Mouse (Mus musculus) kidney, postnatal 0 days (tissue): ENCODE measurements at regions not wholly inside any gene's neighbourhood (a gene's known extent, or its start where the extent isn't known, plus 50 kb on each side); places are given as distances from the start of the nearest gene placed in this dataset.

Source experiments
- ATAC-seq: fragments of 200-750 bp; cut with Nextera tagmentation; replicated peaks from 2 replicates; pipeline ENCODE4 v1.8.0; 2017; ENCODE audit warnings: low read depth, moderate number of reproducible peaks, moderate TSS enrichment, moderate library complexity; ENCODE audit not compliant: low FRiP score
- DNase-seq: peaks from one replicate; pipeline ENCODE4 v3.0.0-alpha.2; 2016; ENCODE audit warnings: low spot score
- H3K27ac ChIP-seq: fragments of 300-500 bp; sonication (generic); 2 replicates; pipeline ENCODE4 v1.5.1; 2014; ENCODE audit warnings: mild to moderate bottlenecking
- H3K27me3 ChIP-seq: fragments of 300-500 bp; sonication (generic); 2 replicates; pipeline ENCODE4 v1.6.1; 2014; ENCODE audit warnings: low read length, mixed read lengths; ENCODE audit not compliant: insufficient read depth
- H3K36me3 ChIP-seq: fragments of 300-500 bp; sonication (generic); 2 replicates; pipeline ENCODE4 v1.6.1; 2014; ENCODE audit warnings: low read length, mixed read lengths; ENCODE audit not compliant: insufficient read depth
- H3K4me1 ChIP-seq: fragments of 300-500 bp; sonication (generic); replicated peaks from 2 replicates; pipeline ENCODE4 v1.6.1; 2014; ENCODE audit warnings: antibody characterized with exemption, low read length, mixed read lengths; ENCODE audit not compliant: insufficient read depth
- H3K4me2 ChIP-seq: fragments of 300-500 bp; sonication (generic); 2 replicates; pipeline ENCODE4 v1.6.1; 2014; ENCODE audit warnings: mild to moderate bottlenecking, low read length, moderate library complexity, mixed read lengths
- H3K4me3 ChIP-seq: fragments of 300-500 bp; sonication (generic); replicated peaks from 2 replicates; pipeline ENCODE4 v1.5.1; 2014; ENCODE audit warnings: low read depth, low read length
- H3K9ac ChIP-seq: fragments of 300-500 bp; sonication (generic); 2 replicates; pipeline ENCODE4 v1.6.1; 2014; ENCODE audit warnings: low read depth, low read length
- H3K9me3 ChIP-seq: fragments of 300-500 bp; sonication (generic); replicated peaks from 2 replicates; pipeline ENCODE4 v1.6.1; 2016; ENCODE audit warnings: low read length, inconsistent platforms, mixed read lengths
- CTCF ChIP-seq: IDR thresholded peaks from 2 replicates; pipeline ENCODE4 v1.5.1; 2016; ENCODE audit warnings: antibody characterized with exemption, low read depth, mild to moderate bottlenecking, moderate library complexity
- WGBS: fragments of 180-500 bp; shearing (Covaris S2); extraction: QIAGEN DNeasy Blood & Tissue Kit; methylation state at CpG from one replicate; pipeline ENCODE4 v1.1.7; 2014; 5-methylcytosine and 5-hydroxymethylcytosine counted together

DNA sequence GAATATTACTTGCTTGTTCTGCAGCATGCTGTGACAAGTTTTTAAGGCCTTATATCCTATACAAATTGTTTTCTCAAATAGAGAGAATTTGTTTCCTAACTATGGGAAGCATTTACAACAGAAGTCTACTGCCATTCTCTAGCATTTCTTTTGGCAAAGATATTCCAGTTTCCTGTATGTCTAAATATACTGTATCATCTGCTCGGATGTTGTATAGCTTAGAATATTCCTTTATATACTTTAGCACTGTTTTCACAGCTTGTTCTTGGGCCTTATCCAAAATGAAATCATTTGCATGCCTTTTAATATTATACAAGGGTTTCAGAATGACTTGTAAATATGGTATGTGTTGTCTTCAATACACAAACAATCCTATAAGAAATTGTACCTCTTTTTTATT lies 92.1 kb upstream of the Ins2 start:
- ATAC-seq (no peak), DNase-seq (no peak)
- H3K4me2 ChIP-seq: no peak overlapping the region
- H3K4me1 ChIP-seq: no peaks in the 10 kb centered on the region
- no peak for TF ChIP-seq CTCF
- H3K9me3 ChIP-seq: no peaks in the 10 kb centered on the region
- H3K36me3 ChIP-seq: no peaks in the 10 kb centered on the region
- H3K9ac ChIP-seq: no peak overlapping the region
- H3K4me3 ChIP-seq: no peak overlapping the region
- H3K27ac ChIP-seq: no peak overlapping the region
- H3K27me3 ChIP-seq: no peaks in the 10 kb centered on the region
- 63% methylated on average over 1 of the region's 1 CpGs for WGBS

DNA sequence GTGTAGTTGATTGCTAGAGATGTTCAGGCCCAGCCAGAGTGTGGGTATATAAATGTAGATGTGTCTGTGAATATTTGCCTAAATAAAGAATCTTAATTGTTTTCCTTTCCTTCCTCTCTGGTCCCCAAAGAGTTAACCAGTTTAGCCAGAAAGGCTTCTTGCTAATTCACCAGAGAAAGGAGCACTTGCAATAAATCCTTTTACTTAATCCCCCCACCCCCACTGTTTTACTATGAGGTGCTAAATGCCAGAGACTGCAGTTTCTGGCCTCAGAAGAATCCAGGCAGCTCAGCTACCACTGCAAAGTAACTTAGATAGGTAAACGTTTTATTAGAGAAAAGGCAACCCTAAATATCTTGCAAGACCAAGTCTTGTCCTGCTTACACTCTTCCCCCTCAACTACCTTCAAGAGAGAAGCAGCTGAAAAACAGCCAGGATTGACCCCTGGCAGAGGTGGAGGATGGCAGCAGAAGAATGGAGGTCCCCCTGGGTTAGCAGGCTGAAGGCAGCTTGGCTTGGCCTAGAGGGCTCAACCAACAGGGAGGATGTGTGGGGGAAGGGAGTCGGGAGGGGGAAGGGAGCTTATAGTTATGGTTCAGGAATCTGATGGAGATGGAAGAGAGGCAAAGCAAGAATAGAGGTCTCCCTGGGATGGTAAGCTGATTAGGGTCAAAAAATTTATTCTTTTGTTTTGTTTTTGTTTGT lies 87.9 kb upstream of the Ins2 start:
- no peak for DNase-seq
- 12% methylated on average over 2 of the region's 2 CpGs for WGBS
- H3K9me3 ChIP-seq: no peaks in the 10 kb centered on the region
- H3K27ac ChIP-seq: no peak overlapping the region
- no peak overlapping the region for H3K4me2 ChIP-seq
- no peak overlapping the region for H3K9ac ChIP-seq
- ATAC-seq: no peak
- no peaks in the 10 kb centered on the region for H3K36me3 ChIP-seq
- H3K4me1 ChIP-seq: no peaks in the 10 kb centered on the region
- TF ChIP-seq CTCF: no peak
- no peaks in the 10 kb centered on the region for H3K27me3 ChIP-seq
- H3K4me3 ChIP-seq: no peak overlapping the region

- 72% methylated on average over 4 of the region's 4 CpGs for WGBS
- Histone ChIP-seq H3K36me3 (no peaks in the 10 kb centered on the region), H3K9ac (no peak overlapping the region), H3K27me3 (no peaks in the 10 kb centered on the region), H3K4me1 (no peaks in the 10 kb centered on the region), H3K9me3 (no peaks in the 10 kb centered on the region), H3K27ac (no peak overlapping the region), H3K4me2 (no peak overlapping the region), H3K4me3 (no peak overlapping the region)
- ATAC-seq: no peak
- no peak for TF ChIP-seq CTCF
- DNase-seq: no peak
These were observed 67.5 kb upstream of the Ins2 start for GRCm38 (mm10) chr7:142810711-142811110.

DNA sequence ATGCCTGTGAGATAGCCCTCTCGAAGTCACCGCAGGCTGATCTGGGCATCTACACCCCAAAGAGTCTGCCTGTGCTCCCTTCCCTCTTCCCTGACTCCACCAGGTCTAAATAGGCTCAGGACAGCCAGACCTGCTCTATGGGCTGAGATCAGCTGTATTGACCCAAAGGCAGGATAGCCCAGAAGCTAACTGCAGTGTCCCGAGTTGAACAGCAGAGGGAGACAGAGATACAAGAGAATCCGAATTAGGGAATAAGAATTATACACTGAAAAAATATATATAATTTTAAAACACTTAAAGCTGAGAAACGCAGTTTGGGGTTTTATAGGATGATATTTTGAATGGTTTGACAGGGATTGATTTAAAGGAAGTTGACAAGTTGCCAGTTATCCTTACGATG lies 56.2 kb upstream of the Ins2 start:
- Histone ChIP-seq H3K9me3 (no peaks in the 10 kb centered on the region), H3K36me3 (no peaks in the 10 kb centered on the region), H3K9ac (no peak overlapping the region), H3K4me2 (no peak overlapping the region), H3K27ac (no peak overlapping the region), H3K4me1 (no peaks in the 10 kb centered on the region), H3K4me3 (no peak overlapping the region), H3K27me3 (no peaks in the 10 kb centered on the region)
- ATAC-seq (no peak), DNase-seq (peak; percentile 72)
- peak; percentile 77 for TF ChIP-seq CTCF
- 32% methylated on average over 6 of the region's 6 CpGs for WGBS

GRCm38 (mm10) chr7:142794481-142794880 lies 51.3 kb upstream of the Ins2 start:
- Histone ChIP-seq H3K27ac (no peak overlapping the region), H3K36me3 (no peaks in the 10 kb centered on the region), H3K9me3 (no peaks in the 10 kb centered on the region), H3K27me3 (no peaks in the 10 kb centered on the region), H3K9ac (no peak overlapping the region), H3K4me2 (no peak overlapping the region), H3K4me1 (no peaks in the 10 kb centered on the region), H3K4me3 (no peak overlapping the region)
- WGBS: 58% methylated on average over 2 of the region's 2 CpGs
- ATAC-seq (no peak), DNase-seq (peak; percentile 12)
- no peak for TF ChIP-seq CTCF
